8 mouse cellular contexts compared by ENCODE assay signal in genomic region chr3:87763683-87764289, GRCm38 (mm10). TPM values are rescaled to one million over a fixed set of nuclear protein-coding genes. Genes with fewer than 3 reads are reported as not detected.
DNase-seq lines count a peak whose midpoint lies in the region; ATAC-seq and TF ChIP-seq lines count a peak whose summit lies in the region.

No protein-coding gene starts in this region.

- H3K4me1 ChIP-seq in thymus, adult 2 months (replicated peaks; ENCODE audit: control insufficient read depth, insufficient read depth, low read length) = peaks cover 21% of the 10 kb centered on the region
- peaks cover 82% of the 10 kb centered on the region for H3K4me1 ChIP-seq in hindbrain, embryonic 10.5 days (replicated peaks)
- H3K4me1 ChIP-seq in liver, embryonic 15.5 days (replicated peaks) = peaks cover 19% of the 10 kb centered on the region; the same call in 1 of the 2 replicates

- no peak overlapping the region for H3K4me3 ChIP-seq in thymus, adult 2 months (ENCODE audit: control insufficient read depth, insufficient read depth, low read length)
- H3K4me3 ChIP-seq in hindbrain, embryonic 10.5 days = peak overlapping the region; percentile 30; the same call in 1 of the 2 replicates
- peak overlapping the region; percentile 35 for H3K4me3 ChIP-seq in layer of hippocampus, adult 2 months
- no peak overlapping the region for H3K4me3 ChIP-seq in liver, embryonic 15.5 days (replicated peaks)

- H3K9me3 ChIP-seq in hindbrain, embryonic 10.5 days = no peaks in the 10 kb centered on the region
- H3K9me3 ChIP-seq in liver, embryonic 15.5 days (replicated peaks) = no peaks in the 10 kb centered on the region

- TF ChIP-seq CTCF in thymus, adult 2 months (IDR thresholded peaks at IDR 0.05; ENCODE audit: borderline replicate concordance, control insufficient read depth, extremely low read depth, insufficient read depth, low read length, poor library complexity) = no peak
- TF ChIP-seq CTCF in layer of hippocampus, adult 2 months (conservative IDR thresholded peaks at IDR 0.05) = no peak; the same call in 1 of the 2 replicates

- WGBS in thymus, adult 2 months = 29% methylated on average over 15 of the region's 15 CpGs
- 25% methylated on average over 15 of the region's 15 CpGs for WGBS in hindbrain, embryonic 10.5 days
- 14% methylated on average over 15 of the region's 15 CpGs for WGBS in liver, embryonic 15.5 days (ENCODE audit: insufficient replicate concordance)

- peak overlapping the region; percentile 6; the same call in 1 of the 2 replicates for H3K4me2 ChIP-seq in liver, embryonic 15.5 days

- H3K27me3 ChIP-seq in thymus, adult 2 months (ENCODE audit: control insufficient read depth, insufficient read depth, low read length) = no peaks in the 10 kb centered on the region; the same call in 1 of the 2 replicates
- peaks cover 68% of the 10 kb centered on the region for H3K27me3 ChIP-seq in hindbrain, embryonic 10.5 days (ENCODE audit: insufficient read depth, poor library complexity, severe bottlenecking)
- H3K27me3 ChIP-seq in liver, embryonic 15.5 days = peaks cover 35% of the 10 kb centered on the region

- TF ChIP-seq POLR2A in thymus, adult 2 months (IDR thresholded peaks at IDR 0.05; ENCODE audit: control insufficient read depth, extremely low read depth, insufficient read depth, low read length, poor library complexity) = no peak

- H3K36me3 ChIP-seq in thymus, adult 2 months (ENCODE audit: control insufficient read depth, insufficient read depth, low read length) = no peaks in the 10 kb centered on the region
- no peaks in the 10 kb centered on the region for H3K36me3 ChIP-seq in hindbrain, embryonic 10.5 days
- no peaks in the 10 kb centered on the region for H3K36me3 ChIP-seq in liver, embryonic 15.5 days (replicated peaks)

- ATAC-seq in liver, embryonic 15.5 days (ENCODE audit: insufficient read depth) = no peak

- DNase-seq in thymus, adult 2 months = peak; percentile 22
- no peak for DNase-seq in thymus, postnatal 0 days (ENCODE audit: low spot score)
- peak; percentile 66 for DNase-seq in frontal cortex, postnatal 14 days (ENCODE audit: low spot score in 2 of 2)
- peak; percentile 44 for DNase-seq in hindbrain, embryonic 10.5 days (ENCODE audit: low spot score)
- peak; percentile 82 to 87 for DNase-seq in layer of hippocampus, adult 2 months (ENCODE audit: low spot score in 2 of 2)
- DNase-seq in right cerebral cortex, adult 18-20 months = peak; percentile 88
- no peak for DNase-seq in cerebellum, postnatal 36 days

- H3K9ac ChIP-seq in liver, embryonic 15.5 days = no peak overlapping the region

- H3K27ac ChIP-seq in thymus, adult 2 months (ENCODE audit: control insufficient read depth, insufficient read depth, low read length) = no peak overlapping the region
- peak overlapping the region; percentile 78 for H3K27ac ChIP-seq in hindbrain, embryonic 10.5 days
- H3K27ac ChIP-seq in layer of hippocampus, adult 2 months = peak overlapping the region; percentile 90
- H3K27ac ChIP-seq in liver, embryonic 15.5 days (replicated peaks) = peak overlapping the region; percentile 66

RNA-seq across cellular contexts. Expression of gene Lrrc71, which starts 15.4 kb away (rescaled TPM):
- polyA plus RNA-seq in thymus, adult 2 months (2012; rRNA removed) = 0.39 and 0.56 TPM in 2 replicates
- polyA plus RNA-seq in thymus, postnatal 0 days (2015; fragmentation: Nextera tagmentation; extraction: Ambion mirVana) = 0.42 and 0.66 TPM in 2 replicates
- polyA plus RNA-seq in hindbrain, embryonic 10.5 days (2016; fragmentation: Nextera tagmentation; extraction: Ambion mirVana) = 0.49 and 1.2 TPM in 2 replicates
- total RNA-seq in layer of hippocampus, adult 2 months (2021) = 1 to 10 TPM in 1 of 2 experiments, under 1 TPM in 1; 0.91 to 1.9 TPM
- polyA plus RNA-seq in liver, embryonic 15.5 days (2015; fragmentation: Nextera tagmentation; extraction: Ambion mirVana) = 0.15 and 0.18 TPM in 2 replicates

RNA-seq across cellular contexts. Expression of gene Ntrk1, which starts 31.2 kb away (rescaled TPM):
- 0.67 and 0.89 TPM in 2 replicates for polyA plus RNA-seq in thymus, adult 2 months (2012; rRNA removed)
- polyA plus RNA-seq in thymus, postnatal 0 days (2015; fragmentation: Nextera tagmentation; extraction: Ambion mirVana) = 0.15 and 0.48 TPM in 2 replicates
- polyA plus RNA-seq in hindbrain, embryonic 10.5 days (2016; fragmentation: Nextera tagmentation; extraction: Ambion mirVana) = 9.0 and 23.4 TPM in 2 replicates
- under 1 TPM; 0.13 to 0.27 TPM for total RNA-seq in layer of hippocampus, adult 2 months (2021)
- 0.20 and 0.26 TPM in 2 replicates for polyA plus RNA-seq in liver, embryonic 15.5 days (2015; fragmentation: Nextera tagmentation; extraction: Ambion mirVana)

RNA-seq across cellular contexts. Expression of gene Insrr, which starts 33.0 kb away (rescaled TPM):
- polyA plus RNA-seq in thymus, adult 2 months (2012; rRNA removed) = 0.58 and 0.64 TPM in 2 replicates
- 0.04 and 0.05 TPM in 2 replicates for polyA plus RNA-seq in thymus, postnatal 0 days (2015; fragmentation: Nextera tagmentation; extraction: Ambion mirVana)
- 0.48 and 0.72 TPM in 2 replicates for polyA plus RNA-seq in hindbrain, embryonic 10.5 days (2016; fragmentation: Nextera tagmentation; extraction: Ambion mirVana)
- total RNA-seq in layer of hippocampus, adult 2 months (2021) = under 1 TPM; 0.18 to 0.39 TPM
- polyA plus RNA-seq in liver, embryonic 15.5 days (2015; fragmentation: Nextera tagmentation; extraction: Ambion mirVana) = 0.01 TPM in 1 of 2 replicates, not detected in the other

Comparison
In these comparisons a context has a peak if more than half of its experiments do, and no peak if none do; other contexts are left out.
1. DNase-seq: peak in thymus, adult 2 months (single experiment), frontal cortex, postnatal 14 days (2 of 2), hindbrain, embryonic 10.5 days (single experiment), layer of hippocampus, adult 2 months (2 of 2) and right cerebral cortex, adult 18-20 months (single experiment); none in thymus, postnatal 0 days (single experiment) and cerebellum, postnatal 36 days (0 of 2).
2. H3K4me3 ChIP-seq: peak in hindbrain, embryonic 10.5 days (single experiment) and layer of hippocampus, adult 2 months (single experiment); none in thymus, adult 2 months (single experiment) and liver, embryonic 15.5 days (single experiment).